Mouse (Mus musculus) stomach, postnatal 0 days (tissue): ENCODE data around the gene Kifc5b.

ENCODE experiments used
- CTCF ChIP-seq: IDR thresholded peaks from 2 replicates; pipeline ENCODE4 v1.5.1; 2016; ENCODE audit warnings: antibody characterized with exemption, low read depth, mild to moderate bottlenecking, moderate library complexity
- EP300 ChIP-seq: optimal IDR thresholded peaks from 2 replicates; pipeline ENCODE3; 2016; ENCODE audit warnings: antibody characterized with exemption

- TF ChIP-seq CTCF (no peak), EP300 (no peak)
Measured at GRCm38 (mm10) chr17:26868756-26869155, 48.1 kb upstream of the Kifc5b start.
